Mouse (Mus musculus) gastrocnemius, postnatal 14 days (tissue): Measurements from ENCODE around the gene Mmp21. TPM values are rescaled to one million over a fixed set of nuclear protein-coding genes. Genes with fewer than 3 reads are reported as not detected.

Source experiments
- DNase-seq: peaks from one replicate; pipeline ENCODE4 v3.0.0; 2021; ENCODE audit warnings: mixed read lengths
- intact Hi-C: fragments of 180-260 bp; cut with DNase I; formaldehyde crosslinking; loops from one replicate; pipeline ENCODE4 v1.15.1; 2025; ENCODE audit warnings: low total_unique reads
- total RNA-seq, 2 experiments: library from RNA; stranded (reverse); gene quantifications; 2 replicates each; pipeline ENCODE4 v1.2.3; 2021

Mmp21 gene
- total RNA-seq, 2 experiments from 2014 or later: not detected

- DNase-seq: no peak
- intact Hi-C loops: no loop called here
Measured at GRCm38 (mm10) chr7:133669946-133670345, 9.9 kb downstream of the Mmp21 start.

GRCm38 (mm10) chr7:133669071-133669470 is 10.8 kb downstream of the Mmp21 start:
- intact Hi-C loops: no loop called here

GRCm38 (mm10) chr7:133662467-133662866 is 17.4 kb downstream of the Mmp21 start:
- DNase-seq: no peak
- intact Hi-C loops: no loop called here

More at GRCm38 (mm10) chr7:133669071-133669470, 10.8 kb downstream of the Mmp21 start:
- DNase-seq: no peak

- DNase-seq: no peak
- intact Hi-C loops: no loop called here
Measured at GRCm38 (mm10) chr7:133645716-133646115, 34.1 kb downstream of the Mmp21 start.

- DNase-seq: no peak
- intact Hi-C loops: no loop called here
Measured at GRCm38 (mm10) chr7:133638821-133639220, 41.0 kb downstream of the Mmp21 start.

- DNase-seq: no peak
- intact Hi-C loops: no loop called here
Measured at GRCm38 (mm10) chr7:133638306-133638705, 41.6 kb downstream of the Mmp21 start.

- intact Hi-C loops: no loop called here
- peak; percentile 99 for DNase-seq
Measured at GRCm38 (mm10) chr7:133637361-133638305, 42.2 kb downstream of the Mmp21 start, which contains the start of gene Edrf1. Gene Edrf1 (plus strand): TSS chr7:133637543.

GRCm38 (mm10) chr7:133636738-133637352 is 43.0 kb downstream of the Mmp21 start:
- DNase-seq: peak; percentile 82
- intact Hi-C loops: no loop called here

GRCm38 (mm10) chr7:133634932-133635650 is 44.8 kb downstream of the Mmp21 start:
- intact Hi-C loops: no loop called here
- no peak for DNase-seq

- intact Hi-C loops: no loop called here
- peak; percentile 29 for DNase-seq
Measured at GRCm38 (mm10) chr7:133632476-133632875, 47.4 kb downstream of the Mmp21 start.

- intact Hi-C loops: no loop called here
- DNase-seq: no peak
Measured at GRCm38 (mm10) chr7:133630821-133631220, 49.0 kb downstream of the Mmp21 start.

GRCm38 (mm10) chr7:133627184-133627936 is 52.5 kb downstream of the Mmp21 start:
- intact Hi-C loops: no loop called here
- DNase-seq: no peak

Other genes with a start within 250 kb of the Mmp21 start
- not detected for gene Tex36, start 77.9 kb downstream of the Mmp21 start, total RNA-seq
- gene Edrf1, start 42.5 kb downstream of the Mmp21 start, total RNA-seq: 1 to 10 TPM; 7.0 to 8.0 TPM
- 10 to 100 TPM; 52.0 to 56.4 TPM for gene Bccip, start 29.3 kb upstream of the Mmp21 start, total RNA-seq
- gene Uros, start 30.0 kb upstream of the Mmp21 start, total RNA-seq: 10 to 100 TPM; 13.1 to 13.5 TPM
- under 1 TPM in 1 of 2 experiments, not detected in 1; 0.33 TPM for gene Fank1, start 96.8 kb upstream of the Mmp21 start, total RNA-seq
- 10 to 100 TPM; 25.7 to 33.6 TPM for gene Dhx32, start 102.7 kb upstream of the Mmp21 start, total RNA-seq